Mouse (Mus musculus) liver, adult 2 months (tissue): Measurements from ENCODE around the gene Vps33a.

Source experiments
- CTCF ChIP-seq: fragments of 200-500 bp; IDR thresholded peaks from 2 replicates; pipeline ENCODE4 v1.5.1; 2011; ENCODE audit warnings: low read depth, low read length, control low read depth
- POLR2A ChIP-seq: fragments of 200-500 bp; IDR thresholded peaks from 2 replicates; pipeline ENCODE4 v1.6.1; 2011; ENCODE audit warnings: low read length, control low read depth; ENCODE audit not compliant: insufficient read depth; ENCODE audit errors: extremely low read depth

DNA sequence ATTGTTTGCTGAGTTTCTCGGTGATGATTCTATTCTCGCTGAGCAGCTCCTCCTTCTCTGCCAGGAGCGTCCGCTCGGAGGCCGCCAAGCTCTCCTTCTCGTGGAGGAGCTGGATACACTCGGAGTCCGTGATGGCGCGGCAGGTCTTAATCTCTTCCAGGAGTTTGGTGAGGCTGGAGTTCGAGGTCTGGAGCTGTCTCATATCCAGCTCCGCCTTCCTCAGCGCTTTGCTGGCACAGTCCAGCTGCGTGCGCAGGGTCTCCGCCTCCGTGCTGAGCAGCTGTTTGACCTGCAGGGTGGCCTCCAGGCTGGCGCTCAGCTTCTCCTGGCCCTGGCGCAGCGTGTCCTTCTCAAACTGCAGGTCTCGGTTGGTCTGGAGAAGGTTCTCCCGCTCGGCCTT is 41.4 kb upstream of the Vps33a start:
- TF ChIP-seq CTCF (no peak), POLR2A (no peak)
